Mouse (Mus musculus) ES-Bruce4 (cell line): ENCODE measurements around the gene Thy1. TPM values are rescaled to one million over a fixed set of nuclear protein-coding genes. Genes with fewer than 3 reads are reported as not detected.

Experiments
- H3K27ac ChIP-seq: 2 replicates; pipeline ENCODE4 v1.5.1; 2012; ENCODE audit warnings: low read length, inconsistent platforms; ENCODE audit not compliant: insufficient read depth
- H3K27me3 ChIP-seq: 2 replicates; pipeline ENCODE4 v1.6.1; 2012; ENCODE audit warnings: mild to moderate bottlenecking, low read length, inconsistent platforms; ENCODE audit not compliant: control insufficient read depth, poor library complexity, insufficient read depth, severe bottlenecking
- H3K36me3 ChIP-seq: 2 replicates; pipeline ENCODE4 v1.6.1; 2012; ENCODE audit warnings: inconsistent platforms, mild to moderate bottlenecking, low read length, moderate library complexity; ENCODE audit not compliant: control insufficient read depth, poor library complexity, insufficient read depth, severe bottlenecking
- H3K4me1 ChIP-seq: one replicate; pipeline ENCODE4 v1.8.1; 2011; ENCODE audit warnings: low read length; ENCODE audit not compliant: control insufficient read depth, insufficient read depth
- H3K4me3 ChIP-seq: 2 replicates; pipeline ENCODE4 v1.5.1; 2011; ENCODE audit warnings: low read depth, mild to moderate bottlenecking, low read length
- H3K9ac ChIP-seq: 2 replicates; pipeline ENCODE4 v1.6.1; 2012; ENCODE audit warnings: low read depth, mild to moderate bottlenecking, inconsistent platforms; ENCODE audit not compliant: poor library complexity, severe bottlenecking
- H3K9me3 ChIP-seq: replicated peaks from 2 replicates; pipeline ENCODE4 v1.6.1; 2012; ENCODE audit warnings: mild to moderate bottlenecking, low read length, inconsistent platforms; ENCODE audit not compliant: control insufficient read depth, poor library complexity, insufficient read depth, severe bottlenecking
- CTCF ChIP-seq: IDR thresholded peaks from one replicate; pipeline ENCODE4 v1.8.1; 2011; ENCODE audit warnings: low read depth, low read length
- EP300 ChIP-seq: IDR thresholded peaks from 2 replicates; pipeline ENCODE4 v1.6.1; 2011; ENCODE audit warnings: low read depth, low read length; ENCODE audit not compliant: insufficient read depth
- POLR2A ChIP-seq: IDR thresholded peaks from one replicate; pipeline ENCODE4 v1.8.1; 2011; ENCODE audit warnings: low read length; ENCODE audit not compliant: insufficient read depth
- polyA plus RNA-seq: library from polyadenylated mRNA; stranded (reverse); fragments of >200 nt; gene quantifications from 2 replicates; pipeline ENCODE4 v1.2.4, GENCODE M21; 2011; ENCODE audit warnings: low read depth; ENCODE audit not compliant: missing spikeins, insufficient read depth, insufficient read length

Thy1 gene
- polyA plus RNA-seq, 1 experiment, result 15.4 TPM

DNA sequence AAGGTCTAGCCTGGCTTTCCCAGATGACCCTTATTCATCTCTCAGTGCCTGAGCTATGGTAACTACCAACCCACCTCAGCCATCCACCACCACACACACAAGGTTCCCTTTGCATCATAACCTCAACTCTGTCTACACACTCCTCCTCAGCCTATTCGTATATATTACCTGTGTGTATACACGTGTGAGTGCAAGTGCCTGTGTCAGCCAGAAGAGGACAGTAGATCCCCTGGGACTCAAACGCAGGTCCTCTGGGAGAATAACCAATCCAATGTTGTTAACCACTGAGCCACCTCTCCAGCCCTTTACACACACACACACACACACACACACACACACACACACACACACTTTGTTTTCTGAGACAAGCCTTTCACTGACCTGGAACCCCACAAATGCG lies 12.5 kb upstream of the Thy1 start:
- no peaks in the 10 kb centered on the region for H3K36me3 ChIP-seq

DNA sequence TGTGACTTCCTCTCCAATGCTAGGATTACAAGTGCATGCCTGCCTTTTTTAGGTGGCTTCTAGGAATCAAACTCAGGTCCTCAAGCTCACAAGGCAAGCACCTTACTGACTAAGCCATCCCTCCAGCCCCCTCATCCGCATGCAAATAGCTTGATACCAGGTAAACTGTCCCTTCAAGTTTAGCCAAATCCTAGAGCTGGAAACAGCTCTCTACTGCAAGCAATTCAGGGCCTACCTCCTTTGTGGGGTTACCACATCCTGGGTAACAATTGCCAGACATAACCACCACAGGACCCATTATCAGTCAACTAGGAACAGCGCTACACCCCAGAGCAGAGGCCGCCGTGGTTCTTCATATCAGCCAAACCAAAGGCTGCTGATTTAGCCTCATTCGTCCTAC lies 12.1 kb upstream of the Thy1 start:
- TF ChIP-seq EP300 (no peak), POLR2A (no peak), CTCF (no peak)
- no peak overlapping the region for H3K4me3 ChIP-seq
- no peaks in the 10 kb centered on the region for H3K36me3 ChIP-seq
- H3K27me3 ChIP-seq, result no peaks in the 10 kb centered on the region
- H3K9ac ChIP-seq, result no peak overlapping the region
- no peaks in the 10 kb centered on the region for H3K4me1 ChIP-seq
- no peaks in the 10 kb centered on the region for H3K9me3 ChIP-seq
- H3K27ac ChIP-seq, result no peak overlapping the region

More for the DNA sequence above, 12.5 kb upstream of the Thy1 start:
- no peak overlapping the region for H3K9ac ChIP-seq
- H3K4me1 ChIP-seq, result no peaks in the 10 kb centered on the region
- no peak overlapping the region for H3K4me3 ChIP-seq
- no peak for TF ChIP-seq EP300
- no peaks in the 10 kb centered on the region for H3K27me3 ChIP-seq
- no peak overlapping the region for H3K27ac ChIP-seq
- H3K9me3 ChIP-seq, result no peaks in the 10 kb centered on the region

- Histone ChIP-seq H3K27me3 (no peaks in the 10 kb centered on the region), H3K9ac (no peak overlapping the region), H3K4me3 (no peak overlapping the region), H3K27ac (no peak overlapping the region), H3K36me3 (no peaks in the 10 kb centered on the region), H3K9me3 (no peaks in the 10 kb centered on the region), H3K4me1 (peaks cover under 1% of the 10 kb centered on the region)
- no peak for TF ChIP-seq POLR2A
- TF ChIP-seq EP300, result no peak
- no peak for TF ChIP-seq CTCF
These were observed 11.2 kb upstream of the Thy1 start for GRCm38 (mm10) chr9:44031946-44032345.

GRCm38 (mm10) chr9:44033317-44033716 lies 9.9 kb upstream of the Thy1 start:
- no peak overlapping the region for H3K27ac ChIP-seq
- TF ChIP-seq POLR2A (no peak), CTCF (no peak), EP300 (no peak)
- peaks cover 2% of the 10 kb centered on the region for H3K4me1 ChIP-seq
- H3K9ac ChIP-seq, result no peak overlapping the region
- no peaks in the 10 kb centered on the region for H3K27me3 ChIP-seq
- no peaks in the 10 kb centered on the region; the same call in 1 of the 2 replicates for H3K9me3 ChIP-seq
- no peaks in the 10 kb centered on the region for H3K36me3 ChIP-seq
- H3K4me3 ChIP-seq, result no peak overlapping the region

- Histone ChIP-seq H3K9ac (no peak overlapping the region), H3K4me3 (no peak overlapping the region), H3K27ac (no peak overlapping the region), H3K4me1 (peaks cover 2% of the 10 kb centered on the region), H3K36me3 (no peaks in the 10 kb centered on the region), H3K27me3 (no peaks in the 10 kb centered on the region), H3K9me3 (no peaks in the 10 kb centered on the region; the same call in 1 of the 2 replicates)
- no peak for TF ChIP-seq POLR2A
- no peak for TF ChIP-seq CTCF
- TF ChIP-seq EP300, result no peak
These were observed 9.0 kb upstream of the Thy1 start for GRCm38 (mm10) chr9:44033957-44034727.

DNA sequence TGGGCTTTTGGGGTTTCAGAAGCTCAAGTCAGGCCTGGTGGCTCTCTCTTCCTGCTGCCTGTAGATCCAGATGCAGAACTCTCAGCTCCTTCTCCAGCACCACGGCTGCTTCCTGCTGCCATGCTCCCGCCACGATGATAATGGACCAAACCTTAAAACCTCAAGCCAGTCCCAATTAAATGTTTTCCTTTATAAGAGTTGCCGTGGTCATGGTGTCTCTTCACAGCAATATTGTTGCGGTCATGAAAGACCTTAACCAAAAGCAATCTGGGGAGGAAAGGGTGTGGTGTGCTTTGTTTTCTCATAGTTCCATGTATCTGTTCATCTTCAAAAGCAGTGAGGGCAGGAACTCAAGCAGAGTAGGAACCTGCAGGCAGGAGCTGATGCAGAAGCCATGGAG lies 6.1 kb upstream of the Thy1 start:
- Histone ChIP-seq H3K9ac (no peak overlapping the region), H3K4me3 (no peak overlapping the region), H3K27ac (no peak overlapping the region), H3K4me1 (peaks cover 2% of the 10 kb centered on the region), H3K36me3 (no peaks in the 10 kb centered on the region), H3K9me3 (no peaks in the 10 kb centered on the region; the same call in 1 of the 2 replicates), H3K27me3 (no peaks in the 10 kb centered on the region)
- TF ChIP-seq POLR2A (no peak), EP300 (no peak), CTCF (no peak)
